Mouse (Mus musculus) testis, adult 2 months (tissue): ENCODE results near the gene Ttc6. TPM values are rescaled to one million over a fixed set of nuclear protein-coding genes. Genes with fewer than 3 reads are reported as not detected.
A peak's percentile ranks its signal among the peaks of the same experiment; 100 is the strongest.

Experiments
- H3K27ac ChIP-seq: fragments of 200-500 bp; 2 replicates; pipeline ENCODE4 v1.5.1; 2012; ENCODE audit warnings: low read depth, low read length; ENCODE audit not compliant: control insufficient read depth, insufficient read depth
- H3K27me3 ChIP-seq: fragments of 200-500 bp; 2 replicates; pipeline ENCODE4 v1.6.1; 2012; ENCODE audit warnings: mild to moderate bottlenecking, low read length, moderate library complexity; ENCODE audit not compliant: control insufficient read depth, insufficient read depth
- H3K36me3 ChIP-seq: fragments of 200-500 bp; 2 replicates; pipeline ENCODE4 v1.6.1; 2012; ENCODE audit warnings: mild to moderate bottlenecking, low read length; ENCODE audit not compliant: control insufficient read depth, insufficient read depth
- H3K4me1 ChIP-seq: fragments of 200-500 bp; 2 replicates; pipeline ENCODE4 v1.6.1; 2012; ENCODE audit warnings: low read length; ENCODE audit not compliant: control insufficient read depth, insufficient read depth
- H3K4me3 ChIP-seq: fragments of 200-500 bp; 2 replicates; pipeline ENCODE4 v1.5.1; 2012; ENCODE audit warnings: low read depth, mild to moderate bottlenecking, low read length, moderate library complexity, mixed read lengths; ENCODE audit not compliant: control insufficient read depth
- CTCF ChIP-seq: fragments of 200-500 bp; IDR thresholded peaks from 2 replicates; pipeline ENCODE4 v1.5.1; 2012; ENCODE audit warnings: low read depth, mild to moderate bottlenecking, inconsistent platforms, low read length, moderate library complexity; ENCODE audit not compliant: control insufficient read depth, insufficient read depth, insufficient replicate concordance
- POLR2A ChIP-seq: fragments of 200-500 bp; IDR thresholded peaks from 2 replicates; pipeline ENCODE4 v1.6.1; 2012; ENCODE audit warnings: low read depth, mild to moderate bottlenecking, inconsistent platforms, low read length, moderate library complexity; ENCODE audit not compliant: control insufficient read depth
- polyA plus RNA-seq: library from polyadenylated mRNA; depleted of rRNA; stranded (reverse); fragments of >200 nt; gene quantifications from 2 replicates; pipeline ENCODE4 v1.2.3, GENCODE M21; 2012

The Ttc6 gene
- polyA plus RNA-seq, 1 experiment, result 28.9 TPM

DNA sequence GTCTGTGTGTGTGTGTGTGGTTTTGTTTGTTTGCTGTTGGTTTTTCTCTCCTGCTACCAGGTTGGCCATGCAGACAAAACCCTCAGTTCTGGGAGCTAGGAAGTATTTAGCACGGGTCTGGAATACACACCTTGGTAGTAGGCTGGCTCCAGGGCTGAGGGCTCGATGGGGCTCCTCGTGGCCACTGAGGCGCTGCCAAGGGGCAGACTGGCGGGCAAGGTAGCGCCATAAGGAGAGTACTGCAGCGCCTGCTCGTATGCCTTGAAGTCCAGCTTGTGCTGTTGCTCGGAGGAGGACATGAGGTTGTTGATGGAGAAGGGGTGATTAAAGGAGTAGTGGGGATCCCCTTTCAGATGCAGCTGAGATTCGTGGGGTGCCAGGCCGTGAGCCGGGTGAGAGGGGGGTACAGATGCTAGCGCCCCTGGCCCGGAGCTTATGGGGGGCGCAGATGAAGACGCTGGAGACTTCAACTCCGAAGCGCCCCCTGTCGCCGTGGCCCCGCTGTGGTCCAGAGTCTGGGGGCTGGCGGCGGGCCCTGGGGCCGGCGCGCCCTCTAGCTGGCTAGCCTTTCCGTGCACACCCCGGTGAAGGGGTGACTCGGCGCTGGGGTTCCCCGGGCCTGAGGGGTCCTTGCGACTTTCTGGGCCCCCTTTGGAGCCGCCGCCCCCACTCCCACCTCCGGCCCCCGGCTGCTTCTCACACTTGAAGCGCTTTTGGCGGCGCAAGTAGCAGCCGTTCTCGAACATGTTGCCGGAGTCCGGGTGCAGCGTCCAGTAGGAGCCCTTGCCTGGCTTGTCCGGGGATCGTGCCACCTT, 21.8 kb upstream of the Ttc6 start:
- H3K27ac ChIP-seq, result no peak overlapping the region
- peaks cover 22% of the 10 kb centered on the region for H3K27me3 ChIP-seq
- TF ChIP-seq CTCF, result no peak
- no peak for TF ChIP-seq POLR2A
- H3K4me1 ChIP-seq, result peaks cover 19% of the 10 kb centered on the region
- H3K4me3 ChIP-seq, result peak overlapping the region; percentile 21
- H3K36me3 ChIP-seq, result no peaks in the 10 kb centered on the region

DNA sequence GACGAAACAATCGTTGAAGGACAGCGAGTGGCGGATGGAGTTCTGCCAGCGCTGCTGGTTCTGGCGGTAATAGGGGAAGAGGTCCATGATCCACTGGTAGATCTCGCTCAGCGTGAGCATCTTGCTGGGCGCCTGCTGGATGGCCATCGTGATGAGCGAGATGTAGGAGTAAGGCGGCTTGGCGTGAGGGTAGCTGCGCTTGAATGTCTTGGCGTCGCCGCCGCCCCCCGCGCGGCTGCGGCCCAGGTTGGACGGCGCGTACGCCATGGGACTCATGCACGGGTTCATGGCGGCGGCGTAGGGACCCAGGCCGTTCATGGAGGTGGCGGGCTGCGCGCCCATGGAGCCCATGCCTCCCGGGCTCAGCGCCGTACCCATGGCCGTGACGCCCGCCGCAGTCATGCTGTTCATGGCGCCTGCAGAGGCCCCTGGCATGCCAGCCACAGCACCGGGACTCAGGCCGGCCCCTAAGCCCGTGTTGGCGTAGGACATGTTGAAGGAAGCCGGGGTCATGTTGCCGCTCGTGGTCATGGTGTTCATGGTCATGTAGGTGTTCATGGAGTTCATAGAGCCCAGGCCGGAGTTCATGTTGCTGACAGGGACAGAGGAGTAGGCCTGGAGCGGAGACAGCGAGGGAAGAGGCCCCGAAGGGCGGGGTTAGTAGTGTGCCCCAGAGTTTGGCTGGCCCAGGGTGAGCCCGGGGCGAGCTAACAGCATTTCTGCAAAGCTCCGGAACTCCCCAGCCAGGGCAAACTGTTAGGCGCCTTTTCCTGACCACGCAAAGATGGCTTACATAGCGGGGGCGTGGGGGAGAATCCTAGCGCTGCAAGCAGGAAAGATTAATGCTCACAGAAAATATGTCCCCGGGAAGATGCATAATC, 20.9 kb upstream of the Ttc6 start:
- Histone ChIP-seq H3K27me3 (peaks cover 22% of the 10 kb centered on the region), H3K4me3 (peak overlapping the region; percentile 16), H3K27ac (no peak overlapping the region), H3K36me3 (no peaks in the 10 kb centered on the region), H3K4me1 (peaks cover 19% of the 10 kb centered on the region)
- TF ChIP-seq POLR2A (no peak), CTCF (no peak)

DNA sequence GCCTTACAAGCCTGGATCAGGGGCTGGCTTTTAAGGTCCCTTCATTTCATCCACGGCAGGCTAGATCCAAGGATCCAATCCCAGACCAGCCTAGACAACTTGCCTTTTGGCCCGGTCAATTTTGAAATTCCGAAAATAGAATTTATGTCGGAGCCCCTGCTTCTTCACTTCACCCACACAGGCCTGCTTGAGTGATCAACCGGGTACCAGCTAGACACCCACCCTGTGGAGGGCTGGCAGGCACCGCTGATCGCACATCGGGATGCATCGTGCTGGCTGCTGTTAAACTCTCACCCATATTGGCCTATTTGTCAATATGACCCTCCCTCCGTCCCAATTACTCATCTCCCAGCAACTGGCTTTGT, 20.3 kb upstream of the Ttc6 start:
- Histone ChIP-seq H3K27me3 (peaks cover 17% of the 10 kb centered on the region), H3K4me3 (no peak overlapping the region), H3K36me3 (no peaks in the 10 kb centered on the region), H3K27ac (no peak overlapping the region), H3K4me1 (peaks cover 21% of the 10 kb centered on the region)
- TF ChIP-seq POLR2A, result no peak
- no peak for TF ChIP-seq CTCF

DNA sequence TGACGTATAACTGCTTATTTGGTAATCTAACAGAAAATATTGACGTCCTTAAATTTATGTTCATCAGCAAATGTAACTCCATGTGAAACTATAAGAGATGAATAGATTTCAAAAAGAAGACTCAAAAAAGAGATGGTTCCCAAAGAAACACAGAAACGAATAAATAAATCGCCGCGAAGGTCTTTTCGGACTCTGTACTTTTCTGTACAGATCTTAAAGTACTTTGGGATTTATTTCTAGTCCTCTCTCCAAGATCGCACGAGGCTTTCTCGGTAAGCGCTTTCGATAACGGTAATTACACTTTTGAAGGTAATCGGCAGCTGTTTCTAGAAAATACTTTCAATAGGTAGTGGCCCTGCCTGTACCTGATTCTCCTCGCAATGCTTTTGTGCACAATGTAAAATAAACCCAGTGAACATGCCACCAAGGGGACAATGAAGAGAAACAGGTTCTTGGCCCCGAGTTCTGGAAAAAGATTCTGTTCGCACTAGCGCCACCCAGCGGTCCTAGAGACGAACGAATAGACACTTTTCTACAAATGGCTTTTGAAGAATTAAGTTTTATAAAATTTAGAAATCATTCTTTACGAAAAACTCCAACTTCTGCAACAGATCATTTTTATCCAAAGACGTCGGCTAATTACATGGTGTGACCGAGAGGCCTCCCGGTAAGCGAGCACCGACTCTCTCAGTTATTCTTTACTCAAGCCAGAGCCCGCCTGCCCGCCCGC, 19.1 kb upstream of the Ttc6 start:
- Histone ChIP-seq H3K4me3 (no peak overlapping the region), H3K27me3 (peaks cover 9% of the 10 kb centered on the region), H3K4me1 (peaks cover 26% of the 10 kb centered on the region), H3K36me3 (no peaks in the 10 kb centered on the region), H3K27ac (no peak overlapping the region)
- TF ChIP-seq POLR2A, result no peak

DNA sequence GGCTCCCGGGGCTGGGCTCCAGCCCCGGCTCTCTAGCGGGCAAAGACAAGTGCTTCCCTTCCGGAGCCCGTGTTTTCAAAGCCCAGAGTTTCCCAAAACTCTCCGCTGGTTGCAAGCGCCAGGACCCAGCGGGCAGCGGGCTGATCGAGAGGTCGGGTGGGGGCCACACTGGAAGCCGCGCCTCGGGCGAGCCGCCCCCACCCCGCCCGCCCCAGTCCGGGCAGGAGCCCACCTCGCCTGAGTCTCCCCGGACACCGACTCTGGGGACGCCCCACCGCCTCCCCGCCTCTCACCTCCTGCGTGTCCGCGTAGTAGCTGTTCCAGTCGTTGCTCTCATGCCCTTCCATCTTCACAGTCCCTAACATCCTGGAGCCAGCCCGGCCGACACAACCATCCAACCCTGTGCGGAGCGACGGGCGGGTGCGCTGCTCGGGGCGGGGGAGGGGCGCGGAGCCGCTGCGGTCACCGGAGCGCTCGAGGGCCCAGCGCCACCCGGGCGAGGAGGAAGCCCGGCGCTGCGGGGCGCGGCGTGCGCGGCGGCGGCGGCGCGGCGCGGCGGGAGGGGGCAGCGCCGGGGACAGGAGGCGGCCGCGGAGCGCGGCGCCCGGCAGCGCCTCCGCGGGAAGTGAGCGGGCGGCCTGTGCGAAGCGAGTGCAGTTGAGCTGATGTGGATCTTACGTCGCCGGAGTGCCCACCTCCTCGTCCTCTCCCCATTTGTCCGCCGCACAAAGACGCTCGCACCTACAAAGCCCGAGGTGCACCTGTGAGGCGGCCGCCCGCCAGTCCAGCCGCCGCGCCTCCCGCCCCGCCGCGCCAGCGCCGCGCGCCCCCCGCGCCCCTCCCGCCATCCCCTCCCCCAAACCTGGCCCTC, 18.3 kb upstream of the Ttc6 start:
- TF ChIP-seq POLR2A (no peak), CTCF (no peak)
- Histone ChIP-seq H3K27ac (no peak overlapping the region), H3K4me3 (peak overlapping the region; percentile 53), H3K27me3 (peaks cover 8% of the 10 kb centered on the region), H3K36me3 (no peaks in the 10 kb centered on the region), H3K4me1 (peaks cover 28% of the 10 kb centered on the region)

DNA sequence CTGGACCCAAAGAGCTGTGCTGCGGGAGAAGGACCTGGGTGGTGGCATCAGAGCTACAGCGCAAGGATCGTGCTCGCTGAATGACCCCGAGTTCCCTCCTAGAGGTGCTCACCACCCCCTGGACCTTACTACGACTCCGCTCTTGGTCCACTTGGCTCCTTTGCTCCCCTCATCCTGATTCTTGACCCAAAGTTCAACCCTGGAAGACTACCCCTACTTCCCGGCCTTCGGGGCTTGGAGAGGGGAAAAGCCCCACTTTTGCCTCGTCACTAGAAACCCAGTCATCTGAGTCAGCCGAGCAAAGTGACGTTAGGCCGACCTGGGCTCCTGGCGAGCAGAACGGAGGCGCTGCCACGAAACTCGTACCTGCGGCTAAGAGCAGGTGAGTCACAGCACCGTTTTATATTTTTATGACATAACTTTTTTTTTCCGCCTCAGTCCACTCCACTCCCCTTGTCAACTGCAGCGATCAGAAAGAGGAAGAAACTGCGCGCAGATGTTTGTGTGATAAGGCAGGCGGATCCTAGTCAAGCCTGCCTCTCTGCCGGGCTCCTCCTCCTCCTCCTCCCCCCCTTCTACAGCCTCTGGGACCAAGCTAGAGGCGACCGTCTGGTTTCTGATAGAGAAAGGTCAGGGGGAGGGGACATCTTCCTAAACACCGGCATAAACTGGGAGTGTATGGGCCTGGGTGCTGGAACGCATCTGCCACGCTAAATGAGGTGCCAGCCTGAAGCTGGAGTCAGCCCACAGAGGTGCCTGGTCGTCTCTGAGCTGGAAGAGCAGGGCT, 17.3 kb upstream of the Ttc6 start, which contains the start of gene Foxa1:
TSS of gene Foxa1 (minus strand) at position 502 of the 787 bp plus-strand sequence.
- Histone ChIP-seq H3K27me3 (peaks cover 8% of the 10 kb centered on the region), H3K4me1 (peaks cover 28% of the 10 kb centered on the region), H3K36me3 (no peaks in the 10 kb centered on the region), H3K27ac (no peak within 1 kb of the TSS), H3K4me3 (peak within 1 kb of the TSS; percentile 34; the same call in 1 of the 2 replicates)
- TF ChIP-seq POLR2A (no peak), CTCF (no peak)
